Mouse (Mus musculus): ENCODE measurements at regions not wholly inside any gene's neighbourhood (a gene's known extent, or its start where the extent isn't known, plus 50 kb on each side); places are given as distances from the start of the nearest gene placed in this dataset.

- DNase-seq (ENCODE audit: low spot score) = no peak
Measured at GRCm38 (mm10) chr5:51840638-51841329, 273.3 kb upstream of the Ppargc1a start.

GRCm38 (mm10) chr5:51839292-51839691 lies 271.8 kb upstream of the Ppargc1a start:
- no peak for DNase-seq (ENCODE audit: low spot score)

GRCm38 (mm10) chr5:51830551-51830950 lies 263.0 kb upstream of the Ppargc1a start:
- DNase-seq (ENCODE audit: low spot score) = no peak

GRCm38 (mm10) chr5:51830015-51830414 lies 262.5 kb upstream of the Ppargc1a start:
- no peak for DNase-seq (ENCODE audit: low spot score)

- DNase-seq (ENCODE audit: low spot score) = no peak
Measured at GRCm38 (mm10) chr5:51829606-51830005, 262.1 kb upstream of the Ppargc1a start.

GRCm38 (mm10) chr5:51829020-51829419 lies 261.5 kb upstream of the Ppargc1a start:
- no peak for DNase-seq (ENCODE audit: low spot score)

- DNase-seq (ENCODE audit: low spot score) = no peak
Measured at GRCm38 (mm10) chr5:51826269-51826668, 258.7 kb upstream of the Ppargc1a start.

- no peak for DNase-seq (ENCODE audit: low spot score)
Measured at GRCm38 (mm10) chr5:51825584-51826088, 258.1 kb upstream of the Ppargc1a start.

GRCm38 (mm10) chr5:51824731-51825130 lies 257.2 kb upstream of the Ppargc1a start:
- no peak for DNase-seq (ENCODE audit: low spot score)

- no peak for DNase-seq (ENCODE audit: low spot score)
Measured at GRCm38 (mm10) chr5:51823657-51824056, 256.1 kb upstream of the Ppargc1a start.

GRCm38 (mm10) chr5:51816258-51816657 lies 248.7 kb upstream of the Ppargc1a start:
- DNase-seq (ENCODE audit: low spot score) = no peak

- DNase-seq (ENCODE audit: low spot score) = no peak
Measured at GRCm38 (mm10) chr5:51811728-51812127, 244.2 kb upstream of the Ppargc1a start.

GRCm38 (mm10) chr5:51801486-51801885 lies 234.0 kb upstream of the Ppargc1a start:
- DNase-seq (ENCODE audit: low spot score) = no peak

GRCm38 (mm10) chr5:51799371-51800035 lies 232.0 kb upstream of the Ppargc1a start:
- no peak for DNase-seq (ENCODE audit: low spot score)

- no peak for DNase-seq (ENCODE audit: low spot score)
Measured at GRCm38 (mm10) chr5:51794097-51794496, 226.6 kb upstream of the Ppargc1a start.

GRCm38 (mm10) chr5:51792950-51793349 lies 225.4 kb upstream of the Ppargc1a start:
- DNase-seq (ENCODE audit: low spot score) = no peak

GRCm38 (mm10) chr5:51788768-51789167 lies 221.2 kb upstream of the Ppargc1a start:
- DNase-seq (ENCODE audit: low spot score) = no peak

- DNase-seq (ENCODE audit: low spot score) = no peak
Measured at GRCm38 (mm10) chr5:51783523-51783922, 216.0 kb upstream of the Ppargc1a start.

GRCm38 (mm10) chr5:51783099-51783498 lies 215.6 kb upstream of the Ppargc1a start:
- no peak for DNase-seq (ENCODE audit: low spot score)

GRCm38 (mm10) chr5:51775502-51776145 lies 208.1 kb upstream of the Ppargc1a start:
- DNase-seq (ENCODE audit: low spot score) = no peak

GRCm38 (mm10) chr5:51771655-51772054 lies 204.1 kb upstream of the Ppargc1a start:
- no peak for DNase-seq (ENCODE audit: low spot score)

- no peak for DNase-seq (ENCODE audit: low spot score)
Measured at GRCm38 (mm10) chr5:51766111-51766510, 198.6 kb upstream of the Ppargc1a start.

GRCm38 (mm10) chr5:51764416-51764815 lies 196.9 kb upstream of the Ppargc1a start:
- DNase-seq (ENCODE audit: low spot score) = no peak

Data from urinary bladder, adult 2 months (tissue).